Mouse (Mus musculus): ENCODE measurements around the gene 1810013L24Rik.

GRCm38 (mm10) chr16:8838921-8839320, 9.0 kb downstream of the 1810013L24Rik start:
- TF ChIP-seq SMC3 (IDR thresholded peaks at IDR 0.05; ENCODE audit: low read depth, low read length), result no peak
- TF ChIP-seq PAX5 (IDR thresholded peaks at IDR 0.05; ENCODE audit: low read length), result no peak
- no peak for TF ChIP-seq RCOR1 (conservative IDR thresholded peaks at IDR 0.05; ENCODE audit: low read depth, low read length)
- TF ChIP-seq CTCF (conservative IDR thresholded peaks at IDR 0.05 in 1 of 2, IDR thresholded peaks at IDR 0.05 in 1 of 2; ENCODE audit: low read depth in 2 of 2, low read length in 2 of 2), result no peak
